10 mouse cellular contexts compared by ENCODE assay signal in the genomic region with DNA sequence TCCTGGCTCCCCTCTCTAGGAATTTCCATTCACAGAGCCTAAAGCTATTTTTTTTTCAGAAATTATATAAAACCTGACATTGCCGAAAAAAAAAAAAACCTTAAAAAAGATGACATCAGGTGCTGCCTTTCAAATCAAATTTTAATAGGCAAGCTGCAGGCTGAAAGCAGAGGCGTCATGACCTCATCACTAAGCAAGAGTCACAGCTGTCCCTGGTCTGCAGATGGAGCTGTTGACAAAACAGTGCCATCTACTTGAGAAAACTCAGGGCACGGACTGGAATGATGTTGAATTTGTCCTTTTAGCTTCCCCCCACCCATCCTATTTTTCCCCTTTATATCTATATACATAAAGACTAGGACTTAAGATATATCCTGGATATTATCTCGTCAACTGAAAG.
DNase-seq lines count a peak whose midpoint lies in the region; ATAC-seq and TF ChIP-seq lines count a peak whose summit lies in the region.
"Had no signal": no experiment of that assay in that cellular context is flagged by ENCODE, and none has a peak within 500 bp of the region (broad histone marks: within the 10 kb centered on the region; RNA-seq: fewer than 3 reads in every experiment).

No protein-coding gene starts in this region.

- H3K27ac ChIP-seq in hindbrain, postnatal 0 days: no peak overlapping the region
- H3K27ac ChIP-seq: lung, embryonic 15.5 days; stomach, embryonic 15.5 days had no signal

- DNase-seq in frontal cortex, postnatal 25 days (ENCODE audit: low spot score in 2 of 2): no peak
- peak; percentile 18 to 29 for DNase-seq in right cerebral cortex, adult 2 months (ENCODE audit: low spot score in 2 of 2)
- DNase-seq in right cerebral cortex, postnatal 14 days: no peak
- peak; percentile 79 for DNase-seq in hindbrain, postnatal 0 days (ENCODE audit: low spot score)
- DNase-seq in telencephalon, adult 2 months (ENCODE audit: low read depth, low spot score): peak; percentile 60
- no peak for DNase-seq in testis, postnatal 14 days (ENCODE audit: low spot score)
- no peak for DNase-seq in testis, postnatal 10 days (ENCODE audit: low spot score)

- no peaks in the 10 kb centered on the region for H3K4me1 ChIP-seq in hindbrain, postnatal 0 days (ENCODE audit: insufficient read depth, low read length)
- H3K4me1 ChIP-seq: lung, embryonic 15.5 days; stomach, embryonic 15.5 days had no signal

- no peak overlapping the region for H3K4me2 ChIP-seq in hindbrain, postnatal 0 days (ENCODE audit: low read depth, low read length)
- H3K4me2 ChIP-seq: lung, embryonic 15.5 days; stomach, embryonic 15.5 days had no signal

- peak; percentile 72 for TF ChIP-seq CTCF in hindbrain, postnatal 0 days (IDR thresholded peaks at IDR 0.05; ENCODE audit: low read depth)

- no peaks in the 10 kb centered on the region for H3K9me3 ChIP-seq in hindbrain, postnatal 0 days (ENCODE audit: low read length)
- H3K9me3 ChIP-seq: lung, embryonic 15.5 days; stomach, embryonic 15.5 days had no signal

- H3K27me3 ChIP-seq in hindbrain, postnatal 0 days (ENCODE audit: insufficient read depth, low read length): no peaks in the 10 kb centered on the region
- H3K27me3 ChIP-seq: lung, embryonic 15.5 days; stomach, embryonic 15.5 days had no signal

- WGBS in hindbrain, postnatal 0 days: 36% methylated on average over 4 of the region's 4 CpGs

- no peaks in the 10 kb centered on the region for H3K36me3 ChIP-seq in hindbrain, postnatal 0 days (ENCODE audit: insufficient read depth, low read length)
- H3K36me3 ChIP-seq: lung, embryonic 15.5 days; stomach, embryonic 15.5 days had no signal

- no peak overlapping the region for H3K9ac ChIP-seq in hindbrain, postnatal 0 days (replicated peaks; ENCODE audit: low read length)
- H3K9ac ChIP-seq: lung, embryonic 15.5 days; stomach, embryonic 15.5 days had no signal

- H3K4me3 ChIP-seq in hindbrain, postnatal 0 days (ENCODE audit: low read length): no peak overlapping the region
- H3K4me3 ChIP-seq: lung, embryonic 15.5 days; stomach, embryonic 15.5 days had no signal

- ATAC-seq in frontal cortex, adult (ENCODE audit: low TSS enrichment): peak; percentile 87
- ATAC-seq in hindbrain, postnatal 0 days: peak; percentile 79; the same call in 1 of the 2 replicates

Comparison
In these comparisons a context has a peak if more than half of its experiments do, and no peak if none do; other contexts are left out.
1. DNase-seq: peak in right cerebral cortex, adult 2 months (2 of 2), hindbrain, postnatal 0 days (single experiment) and telencephalon, adult 2 months (single experiment); none in frontal cortex, postnatal 25 days (0 of 2), right cerebral cortex, postnatal 14 days (single experiment), testis, postnatal 14 days (single experiment) and testis, postnatal 10 days (single experiment).